Mouse (Mus musculus) lung, postnatal 0 days (tissue): Measurements from ENCODE around the gene Ankrd6.

Experiments used
- CTCF ChIP-seq: IDR thresholded peaks from 2 replicates; pipeline ENCODE4 v1.5.1; 2016; ENCODE audit warnings: antibody characterized with exemption, mild to moderate bottlenecking
- EP300 ChIP-seq: IDR thresholded peaks from 2 replicates; pipeline ENCODE4 v1.6.1; 2016; ENCODE audit warnings: antibody characterized with exemption, mild to moderate bottlenecking, control low read depth

- no peak for TF ChIP-seq CTCF
- TF ChIP-seq EP300: no peak
Measured at GRCm38 (mm10) chr4:32906627-32907026, 44.0 kb downstream of the Ankrd6 start.
